Mouse (Mus musculus): ENCODE data around the gene Bcas3.

DNA sequence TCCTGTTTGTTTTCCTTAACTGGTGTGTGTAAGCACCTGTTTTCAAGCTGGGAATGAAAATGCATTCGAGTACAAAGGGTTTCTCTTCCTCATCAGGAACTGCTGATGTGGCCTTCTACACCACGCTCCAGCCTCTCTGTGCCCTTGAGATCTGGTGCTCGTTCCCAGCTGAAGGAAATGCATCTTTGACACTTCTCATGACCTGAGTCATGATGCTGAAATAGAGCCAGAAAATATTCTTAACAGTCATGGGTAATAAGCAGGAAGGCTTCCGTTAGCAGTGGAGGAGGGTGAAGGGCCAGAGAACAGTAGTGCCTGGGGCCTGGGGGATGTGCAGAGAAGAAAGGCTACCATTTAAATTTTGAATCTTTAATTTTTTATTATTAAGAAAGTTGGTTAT, 168.0 kb downstream of the Bcas3 start:
- TF ChIP-seq CTCF (IDR thresholded peaks at IDR 0.05; ENCODE audit: extremely low read depth, insufficient read depth, insufficient read length, insufficient replicate concordance): no peak
- no peak for TF ChIP-seq POLR2A (IDR thresholded peaks at IDR 0.05; ENCODE audit: low read depth, low read length)
